Mouse (Mus musculus) lung, postnatal 0 days (tissue): ENCODE results near the gene Krr1.

ENCODE experiments used
- CTCF ChIP-seq: IDR thresholded peaks from 2 replicates; pipeline ENCODE4 v1.5.1; 2016; ENCODE audit warnings: antibody characterized with exemption, mild to moderate bottlenecking
- EP300 ChIP-seq: IDR thresholded peaks from 2 replicates; pipeline ENCODE4 v1.6.1; 2016; ENCODE audit warnings: antibody characterized with exemption, mild to moderate bottlenecking, control low read depth

GRCm38 (mm10) chr10:111996549-111996904 is 24.1 kb downstream of the Krr1 start:
- TF ChIP-seq CTCF (no peak), EP300 (no peak)
